Mouse (Mus musculus) thymus, adult 18-20 months (tissue): Measurements from ENCODE around the gene Dlg2.

Experiments used
- DNase-seq, 2 experiments: peaks; one replicate each; pipeline ENCODE4 v3.0.0; 2022; ENCODE audit warnings: mixed read lengths in 2 of 2

Gene Dlg2

DNA sequence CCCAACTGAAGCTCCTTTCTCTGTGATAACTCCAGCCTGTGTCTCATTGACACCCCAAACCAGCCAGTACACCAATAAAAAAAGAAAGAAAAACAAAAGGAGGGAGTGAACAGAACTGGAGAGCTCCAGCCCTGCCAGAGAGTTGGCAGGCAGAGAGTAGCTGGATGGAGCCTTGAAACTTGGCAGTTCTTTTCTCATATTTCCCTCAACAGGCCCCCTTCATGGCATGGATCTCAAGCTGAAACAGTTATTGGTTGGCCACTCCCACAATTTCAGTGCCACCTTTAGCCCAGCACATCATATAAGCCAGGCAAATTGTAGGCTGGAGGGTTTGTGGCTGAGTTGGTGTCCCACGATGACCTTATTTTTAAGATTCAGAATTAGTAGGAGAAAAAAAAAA lies 2015.8 kb downstream of the Dlg2 start:
- DNase-seq: no peak

DNA sequence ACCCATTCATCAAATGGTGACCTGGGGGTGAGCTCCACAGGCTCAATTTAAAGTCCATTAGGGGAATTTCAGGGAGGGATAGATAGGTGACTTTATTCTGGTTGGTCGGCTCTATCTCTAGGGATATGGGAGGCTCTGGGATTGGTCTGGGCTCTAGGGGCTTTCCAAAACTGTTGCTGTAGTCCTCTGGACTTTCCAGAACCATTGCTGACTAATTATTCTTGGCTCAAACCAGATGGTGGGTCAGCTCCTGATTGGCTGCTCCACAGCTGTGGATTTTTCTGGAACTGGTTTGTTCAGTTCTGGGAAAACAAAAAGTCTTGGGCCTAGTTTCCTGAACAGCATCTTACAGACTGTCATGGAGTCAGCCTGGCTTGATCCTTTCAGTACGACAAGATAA lies 2017.0 kb downstream of the Dlg2 start:
- no peak for DNase-seq
